Mouse (Mus musculus) ovary, postnatal 36 days (tissue): ENCODE results near the gene 1700040F15Rik.
"Not testable (repeated sequence)": the region's sequence is repeated elsewhere in the genome, so short reads cannot be mapped to it uniquely, and the experiment has no call there.

Experiments used
- DNase-seq: peaks from one replicate; pipeline ENCODE4 v3.0.0; 2022; ENCODE audit warnings: low spot score, mixed read lengths

Gene 1700040F15Rik

DNA sequence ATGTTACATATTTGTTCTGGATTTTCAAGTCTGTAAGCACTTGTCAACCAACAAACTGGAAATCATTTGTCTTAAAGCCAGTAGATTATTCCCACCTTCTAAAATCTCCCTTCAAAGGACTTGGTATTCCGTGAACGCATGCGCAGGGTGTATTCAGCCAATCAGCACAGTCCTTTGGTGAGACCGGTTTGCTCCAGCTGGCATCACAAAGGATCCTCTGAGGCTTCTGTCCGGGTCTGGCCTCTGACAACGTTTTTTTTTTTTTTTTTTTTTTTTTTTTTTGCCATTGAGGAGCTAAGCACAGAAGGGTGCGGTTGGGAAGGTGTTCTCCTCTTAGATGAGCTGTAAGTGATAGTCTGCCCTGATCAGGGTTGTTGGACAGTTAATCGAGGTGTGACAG lies at the start of gene 1700040F15Rik:
Gene 1700040F15Rik (plus strand): TSS at position 301 of the 400 bp plus-strand sequence.
- not testable (repeated sequence) for DNase-seq
